Mouse (Mus musculus): ENCODE data around the gene Gspt1. TPM values are rescaled to one million over a fixed set of nuclear protein-coding genes. Genes with fewer than 3 reads are reported as not detected.
A peak's percentile ranks its signal among the peaks of the same experiment; 100 is the strongest.

Gene Gspt1
- total and polyA plus RNA-seq, 3 experiments = 111 to 886 (median 147) TPM

GRCm38 (mm10) chr16:11176884-11177244 lies 77.3 kb downstream of the Gspt1 start:
- dilution Hi-C loops (cut with MboI; ENCODE audit: extremely low pct_ligation_motif_present, extremely low pct_unique_long_range_greater_than_20kb, low sequenced_read_pairs) (no loop called here), in situ Hi-C loops (cut with MboI; ENCODE audit: low pct_ligation_motif_present, low pct_unique_long_range_greater_than_20kb, low sequenced_read_pairs) (no loop called here)
- Histone ChIP-seq H3K27me3 (replicated peaks) (no peaks in the 10 kb centered on the region), H3K4me2 (ENCODE audit: insufficient read depth, low read depth, poor library complexity, severe bottlenecking) (peak overlapping the region; percentile 99), H3K36me3 (replicated peaks in 1 of 2; ENCODE audit: control insufficient read depth in 1 of 2, insufficient read depth in 1 of 2, low read length in 1 of 2) (peaks cover 3 to 20% of the 10 kb centered on the region in 2 experiments), H3K9me3 (replicated peaks; ENCODE audit: low read length) (peaks cover 9% of the 10 kb centered on the region), H3K79me2 (replicated peaks; ENCODE audit: control insufficient read depth, extremely low read depth, insufficient read depth, poor library complexity, severe bottlenecking) (peaks cover 39% of the 10 kb centered on the region), H3K4me3 (replicated peaks in 1 of 3; ENCODE audit: low read depth in 2 of 3, low read length in 2 of 3, poor library complexity in 1 of 3) (peak overlapping the region; percentile 89 to 97 (median 92)), H3K4me1 (ENCODE audit: control insufficient read depth in 1 of 2, insufficient read depth in 2 of 2) (peaks cover 6 to 44% of the 10 kb centered on the region in 2 experiments; a peak in 3 of 4 replicates), H3K9ac (ENCODE audit: insufficient read depth, low read depth) (peak overlapping the region; percentile 70), H3K27ac (ENCODE audit: insufficient read depth, low read depth) (peak overlapping the region; percentile 48)
- no peak for DNase-seq (ENCODE audit: extremely low read depth)
- TF ChIP-seq EP300 (IDR thresholded peaks at IDR 0.05; ENCODE audit: low read length) (no peak), CHD1 (IDR thresholded peaks at IDR 0.05; ENCODE audit: low read depth, low read length) (0 out of 2 replicates have a peak, but pooled peaks have one; percentile 82), PAX5 (IDR thresholded peaks at IDR 0.05; ENCODE audit: low read length) (no peak), CTCF (conservative IDR thresholded peaks at IDR 0.05 in 1 of 2, IDR thresholded peaks at IDR 0.05 in 1 of 2; ENCODE audit: low read depth in 2 of 2, low read length in 2 of 2) (no peak), TBP (conservative IDR thresholded peaks at IDR 0.05; ENCODE audit: low read depth, low read length) (no peak), MEF2A (IDR thresholded peaks at IDR 0.05; ENCODE audit: borderline replicate concordance, low read depth, low read length) (0 out of 2 replicates have a peak, but pooled peaks have one; percentile 12), KAT2A (IDR thresholded peaks at IDR 0.05; ENCODE audit: insufficient replicate concordance, low read length) (no peak), MAX (IDR thresholded peaks at IDR 0.05; ENCODE audit: low read length) (no peak), POLR2A (IDR thresholded peaks at IDR 0.05; ENCODE audit: low read depth, low read length) (no peak), JUN (IDR thresholded peaks at IDR 0.05; ENCODE audit: insufficient read depth, low read depth, low read length) (no peak), ETS1 (conservative IDR thresholded peaks at IDR 0.05; ENCODE audit: low read depth, low read length) (no peak), BHLHE40 (IDR thresholded peaks at IDR 0.05; ENCODE audit: low read depth, low read length) (no peak), ELF1 (IDR thresholded peaks at IDR 0.05; ENCODE audit: low read depth, low read length) (no peak)

GRCm38 (mm10) chr16:11176208-11176883 lies 77.8 kb downstream of the Gspt1 start, which contains the start of gene Zc3h7a:
Gene Zc3h7a (minus strand): TSS chr16:11176393.
- Histone ChIP-seq H3K27ac (ENCODE audit: insufficient read depth, low read depth) (peak within 1 kb of the TSS; percentile 83), H3K79me2 (replicated peaks; ENCODE audit: control insufficient read depth, extremely low read depth, insufficient read depth, poor library complexity, severe bottlenecking) (peaks cover 44% of the 10 kb centered on the region)
- in situ Hi-C loops (cut with MboI; ENCODE audit: low pct_ligation_motif_present, low pct_unique_long_range_greater_than_20kb, low sequenced_read_pairs) = no loop called here
- TF ChIP-seq CHD2 (IDR thresholded peaks at IDR 0.05; ENCODE audit: low read length) = no peak; the same call in 1 of the 2 replicates
- peak; percentile 32; the same call in 1 of the 2 replicates for TF ChIP-seq SMC3 (IDR thresholded peaks at IDR 0.05; ENCODE audit: low read depth, low read length)
- no peak for TF ChIP-seq MYC (IDR thresholded peaks at IDR 0.05; ENCODE audit: low read depth, low read length)
- no peak; the same call in 1 of the 2 replicates for TF ChIP-seq EP300 (IDR thresholded peaks at IDR 0.05; ENCODE audit: low read length)
- TF ChIP-seq TBP (conservative IDR thresholded peaks at IDR 0.05; ENCODE audit: low read depth, low read length) = peak; percentile 86
- TF ChIP-seq NRF1 (IDR thresholded peaks at IDR 0.05; ENCODE audit: low read depth, low read length) = peak; percentile 43
- TF ChIP-seq USF2 (conservative IDR thresholded peaks at IDR 0.05; ENCODE audit: low read depth, low read length) = no peak
- peak; percentile 93 for TF ChIP-seq NELFE (IDR thresholded peaks at IDR 0.05; ENCODE audit: low read depth, low read length)
- TF ChIP-seq POLR2A (IDR thresholded peaks at IDR 0.05; ENCODE audit: low read depth, low read length) = peak; percentile 92
- peak; percentile 54; the same call in 1 of the 2 replicates for TF ChIP-seq MEF2A (IDR thresholded peaks at IDR 0.05; ENCODE audit: borderline replicate concordance, low read depth, low read length)
- peak; percentile 73 for TF ChIP-seq IRF4 (IDR thresholded peaks at IDR 0.05; ENCODE audit: low read depth, low read length)
- no peak for TF ChIP-seq RCOR1 (conservative IDR thresholded peaks at IDR 0.05; ENCODE audit: low read depth, low read length)
- TF ChIP-seq TCF12 (IDR thresholded peaks at IDR 0.05; ENCODE audit: low read depth, low read length) = peak; percentile 93
- no peak for TF ChIP-seq USF1 (IDR thresholded peaks at IDR 0.05; ENCODE audit: low read depth, low read length)
- no peak; the same call in none of the 2 replicates for TF ChIP-seq ETS1 (conservative IDR thresholded peaks at IDR 0.05; ENCODE audit: low read depth, low read length)
- TF ChIP-seq ZC3H11A (IDR thresholded peaks at IDR 0.05; ENCODE audit: low read depth, low read length) = no peak
- peak; percentile 15; the same call in 1 of the 2 replicates for TF ChIP-seq MAX (IDR thresholded peaks at IDR 0.05; ENCODE audit: low read length)
- peak; percentile 14; the same call in 1 of the 2 replicates for TF ChIP-seq RAD21 (IDR thresholded peaks at IDR 0.05; ENCODE audit: low read depth, low read length)
- TF ChIP-seq HCFC1 (IDR thresholded peaks at IDR 0.05; ENCODE audit: low read depth, low read length) = peak; percentile 65
- peak; percentile 93 for TF ChIP-seq UBTF (IDR thresholded peaks at IDR 0.05; ENCODE audit: low read depth, low read length)
- TF ChIP-seq GABPA (IDR thresholded peaks at IDR 0.05; ENCODE audit: insufficient replicate concordance, low read depth, low read length) = peak; percentile 39; the same call in 1 of the 2 replicates
- no peak for TF ChIP-seq MAZ (IDR thresholded peaks at IDR 0.05; ENCODE audit: low read depth, low read length)
- peak; percentile 74; the same call in 1 of the 2 replicates for TF ChIP-seq POLR2AphosphoS2 (IDR thresholded peaks at IDR 0.05; ENCODE audit: low read depth, low read length)
- TF ChIP-seq ELF1 (IDR thresholded peaks at IDR 0.05; ENCODE audit: low read depth, low read length) = peak; percentile 95

More at GRCm38 (mm10) chr16:11176208-11176883, 77.8 kb downstream of the Gspt1 start, which contains the start of gene Zc3h7a:
- dilution Hi-C loops (cut with MboI; ENCODE audit: extremely low pct_ligation_motif_present, extremely low pct_unique_long_range_greater_than_20kb, low sequenced_read_pairs) = no loop called here
- H3K4me2 ChIP-seq (ENCODE audit: insufficient read depth, low read depth, poor library complexity, severe bottlenecking) = peak within 1 kb of the TSS; percentile 99
- peaks cover 6 to 48% of the 10 kb centered on the region in 2 experiments; a peak in 3 of 4 replicates for H3K4me1 ChIP-seq (ENCODE audit: control insufficient read depth in 1 of 2, insufficient read depth in 2 of 2)
- DNase-seq (ENCODE audit: extremely low read depth) = peak; percentile 89
- H3K9me3 ChIP-seq (replicated peaks; ENCODE audit: low read length) = peaks cover 9% of the 10 kb centered on the region
- H3K27me3 ChIP-seq (replicated peaks) = no peaks in the 10 kb centered on the region
- peak within 1 kb of the TSS; percentile 93 for H3K9ac ChIP-seq (ENCODE audit: insufficient read depth, low read depth)
- H3K36me3 ChIP-seq (replicated peaks in 1 of 2; ENCODE audit: control insufficient read depth in 1 of 2, insufficient read depth in 1 of 2, low read length in 1 of 2) = peaks cover 3 to 23% of the 10 kb centered on the region in 2 experiments
- H3K4me3 ChIP-seq (replicated peaks in 1 of 3; ENCODE audit: low read depth in 2 of 3, low read length in 2 of 3, poor library complexity in 1 of 3) = peak within 1 kb of the TSS; percentile 89 to 97 (median 92)

Measured in CH12.LX (cell line).